Mouse (Mus musculus) olfactory bulb, adult 2 months (tissue): ENCODE results near the gene Ccdc57. TPM values are rescaled to one million over a fixed set of nuclear protein-coding genes. Genes with fewer than 3 reads are reported as not detected.

Experiments used
- H3K27ac ChIP-seq: fragments of 200-500 bp; 2 replicates; pipeline ENCODE4 v1.5.1; 2012; ENCODE audit warnings: low read depth, low read length; ENCODE audit not compliant: insufficient read depth
- H3K4me1 ChIP-seq: fragments of 200-500 bp; 2 replicates; pipeline ENCODE4 v1.6.1; 2012; ENCODE audit warnings: low read length; ENCODE audit not compliant: control insufficient read depth, insufficient read depth
- H3K4me3 ChIP-seq: fragments of 200-500 bp; 2 replicates; pipeline ENCODE4 v1.5.1; 2012; ENCODE audit warnings: mild to moderate bottlenecking, low read depth, low read length, moderate library complexity; ENCODE audit not compliant: insufficient read depth
- CTCF ChIP-seq: fragments of 200-500 bp; IDR thresholded peaks from 2 replicates; pipeline ENCODE4 v1.5.1; 2012; ENCODE audit warnings: low read depth, mild to moderate bottlenecking, low read length, moderate library complexity; ENCODE audit not compliant: insufficient read depth
- POLR2A ChIP-seq: fragments of 200-500 bp; IDR thresholded peaks from 2 replicates; pipeline ENCODE4 v1.6.1; 2012; ENCODE audit warnings: mild to moderate bottlenecking, low read depth, low read length, moderate library complexity; ENCODE audit not compliant: insufficient read depth
- WGBS: fragments of 180-500 bp; shearing (Covaris S2); methylation state at CpG from one replicate; pipeline ENCODE4 v1.1.7; 2018; 5-methylcytosine and 5-hydroxymethylcytosine counted together
- polyA plus RNA-seq: library from polyadenylated mRNA; stranded (reverse); fragments of >200 nt; gene quantifications from 2 replicates; pipeline ENCODE4 v1.2.4, GENCODE M21; 2012; ENCODE audit warnings: low replicate concordance; ENCODE audit not compliant: missing spikeins, insufficient read depth, insufficient read length

Ccdc57 gene
- polyA plus RNA-seq, 1 experiment = not detected

- H3K4me3 ChIP-seq = no peak overlapping the region
- H3K27ac ChIP-seq = no peak overlapping the region
- 87% methylated on average over 10 of the region's 10 CpGs for WGBS
- TF ChIP-seq CTCF = no peak
- no peak for TF ChIP-seq POLR2A
- peaks cover 10% of the 10 kb centered on the region for H3K4me1 ChIP-seq
Observed at GRCm38 (mm10) chr11:120829757-120830532, 102.7 kb downstream of the Ccdc57 start.

GRCm38 (mm10) chr11:120828416-120828815, 104.3 kb downstream of the Ccdc57 start:
- H3K27ac ChIP-seq = no peak overlapping the region
- H3K4me3 ChIP-seq = no peak overlapping the region
- WGBS = 73% methylated on average over 4 of the region's 4 CpGs
- TF ChIP-seq POLR2A (no peak), CTCF (no peak)
- H3K4me1 ChIP-seq = peaks cover 11% of the 10 kb centered on the region

- WGBS = 84% methylated on average over 8 of the region's 8 CpGs
- TF ChIP-seq POLR2A (no peak), CTCF (no peak)
- no peak overlapping the region for H3K27ac ChIP-seq
- H3K4me3 ChIP-seq = no peak overlapping the region
- H3K4me1 ChIP-seq = peaks cover 24% of the 10 kb centered on the region
Observed at GRCm38 (mm10) chr11:120826016-120826953, 106.4 kb downstream of the Ccdc57 start.

- peaks cover 32% of the 10 kb centered on the region for H3K4me1 ChIP-seq
- H3K4me3 ChIP-seq = peak overlapping the region; percentile 74
- H3K27ac ChIP-seq = peak overlapping the region; percentile 99
- no peak for TF ChIP-seq CTCF
- TF ChIP-seq POLR2A = no peak
- 45% methylated on average over 4 of the region's 4 CpGs for WGBS
Observed at GRCm38 (mm10) chr11:120825289-120825863, 107.3 kb downstream of the Ccdc57 start.

GRCm38 (mm10) chr11:120824787-120825288, 107.8 kb downstream of the Ccdc57 start:
- under 1% methylated on average over 21 of the region's 21 CpGs for WGBS
- H3K4me3 ChIP-seq = peak overlapping the region; percentile 74
- peaks cover 32% of the 10 kb centered on the region for H3K4me1 ChIP-seq
- H3K27ac ChIP-seq = peak overlapping the region; percentile 99
- TF ChIP-seq POLR2A = no peak
- no peak for TF ChIP-seq CTCF

GRCm38 (mm10) chr11:120823956-120824786, 108.5 kb downstream of the Ccdc57 start, which contains the start of gene Fasn:
Fasn (minus strand) TSS chr11:120824547.
- peak; percentile 99 for TF ChIP-seq POLR2A
- no peak; the same call in 1 of the 2 replicates for TF ChIP-seq CTCF
- Histone ChIP-seq H3K27ac (peak within 1 kb of the TSS; percentile 99), H3K4me1 (peaks cover 32% of the 10 kb centered on the region), H3K4me3 (peak within 1 kb of the TSS; percentile 74)
- under 1% methylated on average over 99 of the region's 109 CpGs for WGBS

GRCm38 (mm10) chr11:120823551-120823947, 109.1 kb downstream of the Ccdc57 start:
- peak overlapping the region; percentile 74 for H3K4me3 ChIP-seq
- under 1% methylated on average over 40 of the region's 40 CpGs for WGBS
- peaks cover 32% of the 10 kb centered on the region for H3K4me1 ChIP-seq
- peak overlapping the region; percentile 90 for H3K27ac ChIP-seq
- TF ChIP-seq CTCF = no peak
- no peak for TF ChIP-seq POLR2A
